Mouse (Mus musculus): ENCODE measurements around the gene Hsp90aa1. TPM values are rescaled to one million over a fixed set of nuclear protein-coding genes. Genes with fewer than 3 reads are reported as not detected.
"Not testable (repeated sequence)": the region's sequence is repeated elsewhere in the genome, so short reads cannot be mapped to it uniquely, and the experiment has no call there.

Gene Hsp90aa1
- polyA plus RNA-seq, 1 experiment, result 4,323 TPM

DNA sequence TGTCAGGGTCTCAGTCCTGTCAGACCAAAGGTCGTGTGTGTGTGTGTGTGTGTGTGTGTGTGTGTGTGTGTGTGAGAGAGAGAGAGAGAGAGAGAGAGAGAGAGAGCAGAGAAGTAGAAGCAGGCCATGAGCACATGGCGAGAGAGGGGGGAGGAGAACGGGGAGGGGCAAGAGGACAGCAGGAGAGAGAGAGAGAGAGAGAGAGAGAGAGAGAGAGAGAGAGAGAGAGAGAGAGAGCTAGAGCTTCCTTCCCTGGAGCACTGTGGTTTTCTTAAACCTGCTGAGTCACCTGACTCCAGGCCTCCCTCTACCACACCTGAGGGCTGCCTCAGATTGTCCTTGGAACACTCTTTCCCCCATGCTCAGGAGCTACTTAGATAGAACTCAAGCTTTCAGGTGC, 1.2 kb downstream of the Hsp90aa1 start:
- Histone ChIP-seq H3K4me3 (ENCODE audit: low read depth, low read length) (peak overlapping the region; percentile 69), H3K9ac (ENCODE audit: low read depth, poor library complexity, severe bottlenecking) (peak overlapping the region; percentile 94), H3K27ac (ENCODE audit: insufficient read depth, low read length) (peak overlapping the region; percentile 93)
- not testable (repeated sequence) for H3K4me1 ChIP-seq (ENCODE audit: control insufficient read depth, insufficient read depth, low read length); H3K36me3 ChIP-seq (ENCODE audit: control insufficient read depth, insufficient read depth, low read length, poor library complexity, severe bottlenecking); H3K9me3 ChIP-seq (replicated peaks; ENCODE audit: control insufficient read depth, insufficient read depth, low read length, poor library complexity, severe bottlenecking); H3K27me3 ChIP-seq (ENCODE audit: control insufficient read depth, insufficient read depth, low read length, poor library complexity, severe bottlenecking)
- TF ChIP-seq EP300 (IDR thresholded peaks at IDR 0.05; ENCODE audit: insufficient read depth, low read depth, low read length) (peak; percentile 79), POLR2A (IDR thresholded peaks at IDR 0.05; ENCODE audit: insufficient read depth, low read length) (peak; percentile 19)

GRCm38 (mm10) chr12:110700730-110701129, 1.8 kb downstream of the Hsp90aa1 start:
- no peaks in the 10 kb centered on the region for H3K9me3 ChIP-seq (replicated peaks; ENCODE audit: control insufficient read depth, insufficient read depth, low read length, poor library complexity, severe bottlenecking)
- no peaks in the 10 kb centered on the region for H3K27me3 ChIP-seq (ENCODE audit: control insufficient read depth, insufficient read depth, low read length, poor library complexity, severe bottlenecking)
- no peak for TF ChIP-seq POLR2A (IDR thresholded peaks at IDR 0.05; ENCODE audit: insufficient read depth, low read length)
- 0 out of 2 replicates have a peak, but pooled peaks have one; percentile 1 for TF ChIP-seq EP300 (IDR thresholded peaks at IDR 0.05; ENCODE audit: insufficient read depth, low read depth, low read length)
- peak overlapping the region; percentile 69 for H3K4me3 ChIP-seq (ENCODE audit: low read depth, low read length)
- peak overlapping the region; percentile 94 for H3K9ac ChIP-seq (ENCODE audit: low read depth, poor library complexity, severe bottlenecking)
- peaks cover 7% of the 10 kb centered on the region for H3K4me1 ChIP-seq (ENCODE audit: control insufficient read depth, insufficient read depth, low read length)
- H3K27ac ChIP-seq (ENCODE audit: insufficient read depth, low read length), result peak overlapping the region; percentile 93
- peaks cover under 1% of the 10 kb centered on the region; the same call in 1 of the 2 replicates for H3K36me3 ChIP-seq (ENCODE audit: control insufficient read depth, insufficient read depth, low read length, poor library complexity, severe bottlenecking)

DNA sequence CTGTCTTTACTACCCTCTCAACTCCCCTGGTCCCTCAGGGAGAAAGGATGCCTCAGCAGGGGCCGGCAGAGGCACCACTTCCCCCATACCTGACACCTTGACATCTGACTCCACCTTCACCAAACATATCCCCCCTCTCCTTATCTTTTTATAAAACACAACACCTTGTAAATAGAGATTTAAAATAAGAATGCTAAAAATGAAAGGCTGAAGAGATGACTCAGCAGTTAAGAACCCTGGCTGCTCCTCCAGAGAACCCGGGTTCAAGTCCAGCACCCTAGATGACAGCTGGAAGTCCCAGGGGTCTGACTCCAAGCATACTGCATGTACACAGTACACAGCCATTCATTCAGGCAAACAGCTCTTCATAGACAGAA, 3.4 kb downstream of the Hsp90aa1 start:
- TF ChIP-seq CTCF (IDR thresholded peaks at IDR 0.05; ENCODE audit: low read depth, low read length) (no peak), EP300 (IDR thresholded peaks at IDR 0.05; ENCODE audit: insufficient read depth, low read depth, low read length) (no peak), POLR2A (IDR thresholded peaks at IDR 0.05; ENCODE audit: insufficient read depth, low read length) (no peak)
- Histone ChIP-seq H3K4me3 (ENCODE audit: low read depth, low read length) (peak overlapping the region; percentile 6), H3K9ac (ENCODE audit: low read depth, poor library complexity, severe bottlenecking) (peak overlapping the region; percentile 94), H3K9me3 (replicated peaks; ENCODE audit: control insufficient read depth, insufficient read depth, low read length, poor library complexity, severe bottlenecking) (no peaks in the 10 kb centered on the region), H3K36me3 (ENCODE audit: control insufficient read depth, insufficient read depth, low read length, poor library complexity, severe bottlenecking) (peaks cover 15% of the 10 kb centered on the region), H3K27me3 (ENCODE audit: control insufficient read depth, insufficient read depth, low read length, poor library complexity, severe bottlenecking) (no peaks in the 10 kb centered on the region), H3K4me1 (ENCODE audit: control insufficient read depth, insufficient read depth, low read length) (no peaks in the 10 kb centered on the region), H3K27ac (ENCODE audit: insufficient read depth, low read length) (peak overlapping the region; percentile 56)

DNA sequence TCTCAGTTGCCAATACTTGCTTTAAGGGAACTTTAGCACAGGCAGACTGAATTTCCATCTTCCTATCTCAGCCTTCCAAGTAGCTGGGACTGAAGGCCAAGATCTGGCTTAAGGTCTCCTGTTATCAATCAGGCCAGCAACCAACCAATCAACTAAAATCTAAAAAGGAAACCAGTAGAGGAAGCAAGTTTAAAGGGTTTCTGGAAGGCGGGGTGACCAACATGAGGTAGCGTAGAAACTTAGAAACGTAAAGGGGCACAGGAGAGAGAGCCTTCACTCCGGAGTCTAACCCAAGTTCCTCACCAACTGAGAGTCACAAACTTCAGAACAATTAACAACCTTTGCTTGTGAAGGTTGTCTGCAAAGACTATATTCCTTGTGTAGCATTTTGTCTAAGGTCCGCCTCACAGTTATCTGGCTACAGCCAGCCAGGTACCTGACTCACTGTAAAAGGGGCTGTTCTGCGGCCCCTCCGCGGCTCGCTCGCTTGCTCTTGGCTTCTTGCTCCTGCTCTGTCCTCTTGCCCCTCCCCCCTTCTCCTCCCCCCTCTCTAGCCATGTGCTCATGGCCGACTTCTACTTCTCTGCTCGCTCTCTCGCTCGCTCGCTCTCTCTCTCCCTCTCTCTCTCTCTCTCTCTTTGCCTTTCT, 3.9 kb downstream of the Hsp90aa1 start:
- Histone ChIP-seq H3K36me3 (ENCODE audit: control insufficient read depth, insufficient read depth, low read length, poor library complexity, severe bottlenecking) (peaks cover 19% of the 10 kb centered on the region), H3K27me3 (ENCODE audit: control insufficient read depth, insufficient read depth, low read length, poor library complexity, severe bottlenecking) (no peaks in the 10 kb centered on the region), H3K9me3 (replicated peaks; ENCODE audit: control insufficient read depth, insufficient read depth, low read length, poor library complexity, severe bottlenecking) (no peaks in the 10 kb centered on the region), H3K9ac (ENCODE audit: low read depth, poor library complexity, severe bottlenecking) (peak overlapping the region; percentile 94), H3K4me3 (ENCODE audit: low read depth, low read length) (peak overlapping the region; percentile 32), H3K27ac (ENCODE audit: insufficient read depth, low read length) (peak overlapping the region; percentile 91), H3K4me1 (ENCODE audit: control insufficient read depth, insufficient read depth, low read length) (no peaks in the 10 kb centered on the region)
- TF ChIP-seq CTCF (IDR thresholded peaks at IDR 0.05; ENCODE audit: low read depth, low read length) (no peak), EP300 (IDR thresholded peaks at IDR 0.05; ENCODE audit: insufficient read depth, low read depth, low read length) (peak; percentile 55; the same call in 1 of the 2 replicates)

DNA sequence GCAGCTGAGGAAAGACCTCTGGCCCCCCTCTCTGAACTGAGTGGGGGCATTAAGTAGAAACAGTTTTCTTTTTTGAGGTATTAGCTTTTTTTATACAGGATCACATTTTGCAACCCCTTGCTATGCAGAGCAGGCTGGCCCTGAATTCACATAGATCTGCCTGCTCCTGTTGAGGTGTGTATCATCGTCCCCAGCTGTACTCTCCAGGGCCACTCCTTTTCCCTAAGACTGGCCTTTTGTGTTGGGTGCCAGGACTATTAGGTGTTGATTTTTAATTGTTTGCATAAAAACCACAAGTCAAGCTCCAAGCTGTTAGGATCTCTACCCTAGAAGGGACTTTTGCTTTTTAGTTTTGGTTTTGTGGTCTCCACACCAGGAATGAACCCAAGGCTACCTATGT, 4.4 kb downstream of the Hsp90aa1 start:
- peak overlapping the region; percentile 32 for H3K4me3 ChIP-seq (ENCODE audit: low read depth, low read length)
- H3K9ac ChIP-seq (ENCODE audit: low read depth, poor library complexity, severe bottlenecking), result peak overlapping the region; percentile 94
- H3K27me3 ChIP-seq (ENCODE audit: control insufficient read depth, insufficient read depth, low read length, poor library complexity, severe bottlenecking), result no peaks in the 10 kb centered on the region
- no peaks in the 10 kb centered on the region for H3K9me3 ChIP-seq (replicated peaks; ENCODE audit: control insufficient read depth, insufficient read depth, low read length, poor library complexity, severe bottlenecking)
- peaks cover 24% of the 10 kb centered on the region for H3K36me3 ChIP-seq (ENCODE audit: control insufficient read depth, insufficient read depth, low read length, poor library complexity, severe bottlenecking)
- peak overlapping the region; percentile 91 for H3K27ac ChIP-seq (ENCODE audit: insufficient read depth, low read length)
- no peaks in the 10 kb centered on the region for H3K4me1 ChIP-seq (ENCODE audit: control insufficient read depth, insufficient read depth, low read length)
- TF ChIP-seq CTCF (IDR thresholded peaks at IDR 0.05; ENCODE audit: low read depth, low read length) (no peak), EP300 (IDR thresholded peaks at IDR 0.05; ENCODE audit: insufficient read depth, low read depth, low read length) (no peak), POLR2A (IDR thresholded peaks at IDR 0.05; ENCODE audit: insufficient read depth, low read length) (no peak)

DNA sequence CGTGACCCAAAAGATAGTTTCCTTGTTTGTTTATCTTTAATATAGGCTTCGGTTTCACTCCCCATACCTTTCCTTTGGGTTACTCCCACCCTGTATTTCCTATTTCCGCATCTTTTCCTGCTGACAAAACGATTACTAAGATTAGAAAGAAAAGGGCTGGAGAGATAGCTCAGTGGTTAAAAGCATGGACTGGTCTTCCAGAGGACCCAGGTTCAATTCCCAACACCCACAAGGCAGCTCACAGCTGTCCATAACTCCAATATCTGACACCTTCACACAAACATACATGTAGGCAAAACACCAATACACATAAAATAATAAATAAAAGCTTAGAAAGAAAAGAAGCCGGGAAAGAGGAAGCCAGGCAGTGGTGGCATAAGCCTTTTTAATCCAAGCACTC, 5.1 kb downstream of the Hsp90aa1 start:
- H3K9ac ChIP-seq (ENCODE audit: low read depth, poor library complexity, severe bottlenecking), result peak overlapping the region; percentile 94
- H3K27me3 ChIP-seq (ENCODE audit: control insufficient read depth, insufficient read depth, low read length, poor library complexity, severe bottlenecking), result no peaks in the 10 kb centered on the region
- peak overlapping the region; percentile 80 for H3K4me3 ChIP-seq (ENCODE audit: low read depth, low read length)
- peaks cover 29% of the 10 kb centered on the region for H3K36me3 ChIP-seq (ENCODE audit: control insufficient read depth, insufficient read depth, low read length, poor library complexity, severe bottlenecking)
- peak overlapping the region; percentile 91 for H3K27ac ChIP-seq (ENCODE audit: insufficient read depth, low read length)
- no peaks in the 10 kb centered on the region for H3K9me3 ChIP-seq (replicated peaks; ENCODE audit: control insufficient read depth, insufficient read depth, low read length, poor library complexity, severe bottlenecking)
- no peaks in the 10 kb centered on the region for H3K4me1 ChIP-seq (ENCODE audit: control insufficient read depth, insufficient read depth, low read length)
- TF ChIP-seq POLR2A (IDR thresholded peaks at IDR 0.05; ENCODE audit: insufficient read depth, low read length) (no peak), CTCF (IDR thresholded peaks at IDR 0.05; ENCODE audit: low read depth, low read length) (no peak), EP300 (IDR thresholded peaks at IDR 0.05; ENCODE audit: insufficient read depth, low read depth, low read length) (no peak)

Data from ES-Bruce4 (cell line).